Mouse (Mus musculus): ENCODE data around the gene Ltbp1. TPM values are rescaled to one million over a fixed set of nuclear protein-coding genes. Genes with fewer than 3 reads are reported as not detected.

Gene Ltbp1
- polyA plus RNA-seq, 1 experiment, result 3.7 TPM

DNA sequence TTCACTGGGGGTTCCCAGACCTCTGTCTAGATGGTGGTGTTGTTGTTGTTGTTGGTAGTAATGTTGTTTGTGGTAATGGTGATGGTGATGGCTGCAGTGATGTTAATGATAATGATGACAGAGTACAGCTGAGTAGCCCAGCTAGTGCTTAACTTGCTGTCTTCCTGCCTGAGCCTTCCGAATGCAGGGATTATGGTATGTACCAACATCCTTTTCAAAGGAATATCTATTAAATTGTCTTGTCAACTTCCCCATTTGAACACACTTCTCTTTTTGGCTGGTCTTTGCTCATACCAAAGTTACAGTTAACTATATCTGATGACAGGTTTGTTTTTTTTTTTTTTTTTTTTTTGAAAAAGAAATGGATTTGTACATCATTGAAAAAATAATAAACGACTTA is 191.6 kb downstream of the Ltbp1 start:
- H3K27me3 ChIP-seq (ENCODE audit: control insufficient read depth, insufficient read depth, low read length), result no peaks in the 10 kb centered on the region
- DNase-seq (ENCODE audit: low read depth in 1 of 2, low spot score in 2 of 2), result no peak
- H3K36me3 ChIP-seq (ENCODE audit: control insufficient read depth, insufficient read depth, low read length), result no peaks in the 10 kb centered on the region
- TF ChIP-seq CTCF (IDR thresholded peaks at IDR 0.05; ENCODE audit: extremely low read depth, insufficient read depth, insufficient read length, insufficient replicate concordance) (no peak), POLR2A (IDR thresholded peaks at IDR 0.05; ENCODE audit: low read depth, low read length) (no peak)
- no peaks in the 10 kb centered on the region for H3K4me1 ChIP-seq (ENCODE audit: control insufficient read depth, insufficient read depth, insufficient read length)
- no peak overlapping the region for H3K27ac ChIP-seq (ENCODE audit: insufficient read depth, low read length)
- 69% methylated on average over 2 of the region's 2 CpGs for WGBS
- H3K4me3 ChIP-seq (ENCODE audit: extremely low read depth, insufficient read depth, insufficient read length), result no peak overlapping the region

- no peak for DNase-seq (ENCODE audit: low read depth in 1 of 2, low spot score in 2 of 2)
- no peak overlapping the region for H3K27ac ChIP-seq (ENCODE audit: insufficient read depth, low read length)
- no peak overlapping the region for H3K4me3 ChIP-seq (ENCODE audit: extremely low read depth, insufficient read depth, insufficient read length)
- H3K27me3 ChIP-seq (ENCODE audit: control insufficient read depth, insufficient read depth, low read length), result no peaks in the 10 kb centered on the region
- H3K36me3 ChIP-seq (ENCODE audit: control insufficient read depth, insufficient read depth, low read length), result no peaks in the 10 kb centered on the region
- H3K4me1 ChIP-seq (ENCODE audit: control insufficient read depth, insufficient read depth, insufficient read length), result no peaks in the 10 kb centered on the region
- TF ChIP-seq POLR2A (IDR thresholded peaks at IDR 0.05; ENCODE audit: low read depth, low read length) (no peak), CTCF (IDR thresholded peaks at IDR 0.05; ENCODE audit: extremely low read depth, insufficient read depth, insufficient read length, insufficient replicate concordance) (no peak)
- WGBS, result 89% methylated on average over 2 of the region's 2 CpGs
Observed at GRCm38 (mm10) chr17:75198767-75199166, 193.4 kb downstream of the Ltbp1 start.

DNA sequence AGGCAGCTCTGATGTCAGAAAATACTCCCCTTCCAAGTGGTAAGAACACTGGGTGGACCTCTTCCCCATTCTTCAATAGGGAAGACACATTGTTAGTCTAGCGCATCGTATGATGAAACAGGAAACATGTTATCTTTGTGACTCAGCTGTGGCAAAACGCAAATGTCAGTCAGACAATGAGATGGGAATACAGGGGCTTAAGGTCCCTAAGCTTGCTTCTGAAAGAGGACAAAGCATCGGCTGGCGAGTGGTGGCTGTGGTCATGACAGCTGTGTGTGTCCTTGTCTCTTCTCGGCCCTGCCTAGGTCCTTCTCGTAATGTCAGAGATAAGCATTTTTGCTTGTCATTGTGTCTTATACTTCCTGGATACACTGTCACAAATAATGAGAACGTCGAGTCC is 194.3 kb downstream of the Ltbp1 start:
- no peaks in the 10 kb centered on the region for H3K36me3 ChIP-seq (ENCODE audit: control insufficient read depth, insufficient read depth, low read length)
- no peaks in the 10 kb centered on the region for H3K4me1 ChIP-seq (ENCODE audit: control insufficient read depth, insufficient read depth, insufficient read length)
- no peaks in the 10 kb centered on the region for H3K27me3 ChIP-seq (ENCODE audit: control insufficient read depth, insufficient read depth, low read length)
- 38% methylated on average over 9 of the region's 9 CpGs for WGBS
- no peak overlapping the region for H3K27ac ChIP-seq (ENCODE audit: insufficient read depth, low read length)
- no peak for DNase-seq (ENCODE audit: low read depth in 1 of 2, low spot score in 2 of 2)
- TF ChIP-seq CTCF (IDR thresholded peaks at IDR 0.05; ENCODE audit: extremely low read depth, insufficient read depth, insufficient read length, insufficient replicate concordance) (no peak), POLR2A (IDR thresholded peaks at IDR 0.05; ENCODE audit: low read depth, low read length) (no peak)
- no peak overlapping the region for H3K4me3 ChIP-seq (ENCODE audit: extremely low read depth, insufficient read depth, insufficient read length)

DNA sequence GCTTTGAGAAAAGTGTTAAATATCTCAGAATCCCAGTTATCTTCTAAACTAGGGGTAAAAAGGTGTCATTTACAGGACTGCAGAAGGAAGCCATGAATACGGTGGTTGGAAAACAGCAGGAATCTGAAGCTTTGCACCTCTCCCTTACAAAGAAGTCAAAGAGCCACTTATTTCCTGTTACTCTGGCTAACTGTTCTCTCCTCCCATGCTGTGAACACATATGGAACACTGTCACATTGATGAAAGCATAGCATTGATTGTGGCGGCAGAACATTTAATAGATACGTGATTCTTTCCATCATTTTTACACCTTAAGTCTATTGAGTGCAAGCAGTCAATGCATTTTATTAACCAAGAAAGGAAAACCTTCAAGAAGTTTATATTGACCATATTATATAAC is 196.9 kb downstream of the Ltbp1 start:
- Histone ChIP-seq H3K27me3 (ENCODE audit: control insufficient read depth, insufficient read depth, low read length) (no peaks in the 10 kb centered on the region), H3K4me3 (ENCODE audit: extremely low read depth, insufficient read depth, insufficient read length) (no peak overlapping the region), H3K36me3 (ENCODE audit: control insufficient read depth, insufficient read depth, low read length) (no peaks in the 10 kb centered on the region), H3K4me1 (ENCODE audit: control insufficient read depth, insufficient read depth, insufficient read length) (no peaks in the 10 kb centered on the region), H3K27ac (ENCODE audit: insufficient read depth, low read length) (no peak overlapping the region)
- WGBS, result 92% methylated on average over 3 of the region's 3 CpGs
- DNase-seq (ENCODE audit: low read depth in 1 of 2, low spot score in 2 of 2), result no peak
- TF ChIP-seq POLR2A (IDR thresholded peaks at IDR 0.05; ENCODE audit: low read depth, low read length) (no peak), CTCF (IDR thresholded peaks at IDR 0.05; ENCODE audit: extremely low read depth, insufficient read depth, insufficient read length, insufficient replicate concordance) (no peak)

DNA sequence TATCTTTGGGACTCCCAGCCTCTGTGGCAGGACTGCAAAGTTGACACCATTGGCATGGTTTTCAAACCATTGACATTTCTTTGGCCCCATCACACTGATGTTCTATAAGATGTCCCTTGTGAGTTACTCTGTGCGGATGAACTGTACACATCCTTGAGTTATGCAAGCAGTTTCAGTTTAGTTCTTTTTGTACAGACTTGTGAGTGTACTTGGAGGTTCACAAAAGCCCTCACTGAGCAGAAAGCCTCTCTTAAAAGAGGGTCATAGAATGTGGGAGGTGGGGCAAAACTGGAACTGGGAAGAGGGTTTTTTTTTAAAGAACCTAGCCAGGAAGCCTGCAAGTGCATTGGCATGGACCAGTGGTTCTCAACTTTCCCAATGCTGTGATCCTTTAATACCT is 198.7 kb downstream of the Ltbp1 start:
- 88% methylated on average over 1 of the region's 1 CpGs for WGBS
- Histone ChIP-seq H3K4me3 (ENCODE audit: extremely low read depth, insufficient read depth, insufficient read length) (no peak overlapping the region), H3K27me3 (ENCODE audit: control insufficient read depth, insufficient read depth, low read length) (no peaks in the 10 kb centered on the region), H3K27ac (ENCODE audit: insufficient read depth, low read length) (no peak overlapping the region), H3K4me1 (ENCODE audit: control insufficient read depth, insufficient read depth, insufficient read length) (no peaks in the 10 kb centered on the region), H3K36me3 (ENCODE audit: control insufficient read depth, insufficient read depth, low read length) (no peaks in the 10 kb centered on the region)
- no peak for DNase-seq (ENCODE audit: low read depth in 1 of 2, low spot score in 2 of 2)
- no peak for TF ChIP-seq POLR2A (IDR thresholded peaks at IDR 0.05; ENCODE audit: low read depth, low read length)
- no peak for TF ChIP-seq CTCF (IDR thresholded peaks at IDR 0.05; ENCODE audit: extremely low read depth, insufficient read depth, insufficient read length, insufficient replicate concordance)

DNA sequence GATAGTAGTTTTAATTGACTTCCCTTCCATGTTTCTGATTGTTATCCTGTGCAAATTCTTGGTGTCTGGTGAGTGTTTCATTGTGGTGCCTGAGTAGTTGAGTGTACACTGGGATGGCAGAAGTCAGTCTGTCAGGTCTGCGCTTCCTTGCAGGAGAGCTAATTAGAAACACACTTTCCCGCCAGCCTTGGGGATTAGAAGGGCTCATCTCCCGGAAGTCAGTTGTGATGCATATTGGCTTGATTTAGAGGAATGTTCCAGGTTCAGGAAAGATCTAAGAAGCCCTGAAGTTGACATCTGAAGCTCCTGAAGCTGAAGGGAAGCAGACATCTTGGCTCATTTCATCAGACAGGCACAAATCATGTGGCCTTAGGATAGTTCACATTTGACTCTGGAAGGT is 200.9 kb downstream of the Ltbp1 start:
- no peaks in the 10 kb centered on the region for H3K27me3 ChIP-seq (ENCODE audit: control insufficient read depth, insufficient read depth, low read length)
- no peak overlapping the region for H3K4me3 ChIP-seq (ENCODE audit: extremely low read depth, insufficient read depth, insufficient read length)
- no peak overlapping the region for H3K27ac ChIP-seq (ENCODE audit: insufficient read depth, low read length)
- no peaks in the 10 kb centered on the region for H3K4me1 ChIP-seq (ENCODE audit: control insufficient read depth, insufficient read depth, insufficient read length)
- no peak for TF ChIP-seq CTCF (IDR thresholded peaks at IDR 0.05; ENCODE audit: extremely low read depth, insufficient read depth, insufficient read length, insufficient replicate concordance)
- no peak for TF ChIP-seq POLR2A (IDR thresholded peaks at IDR 0.05; ENCODE audit: low read depth, low read length)
- no peak for DNase-seq (ENCODE audit: low read depth in 1 of 2, low spot score in 2 of 2)
- WGBS, result 87% methylated on average over 3 of the region's 3 CpGs
- H3K36me3 ChIP-seq (ENCODE audit: control insufficient read depth, insufficient read depth, low read length), result no peaks in the 10 kb centered on the region

DNA sequence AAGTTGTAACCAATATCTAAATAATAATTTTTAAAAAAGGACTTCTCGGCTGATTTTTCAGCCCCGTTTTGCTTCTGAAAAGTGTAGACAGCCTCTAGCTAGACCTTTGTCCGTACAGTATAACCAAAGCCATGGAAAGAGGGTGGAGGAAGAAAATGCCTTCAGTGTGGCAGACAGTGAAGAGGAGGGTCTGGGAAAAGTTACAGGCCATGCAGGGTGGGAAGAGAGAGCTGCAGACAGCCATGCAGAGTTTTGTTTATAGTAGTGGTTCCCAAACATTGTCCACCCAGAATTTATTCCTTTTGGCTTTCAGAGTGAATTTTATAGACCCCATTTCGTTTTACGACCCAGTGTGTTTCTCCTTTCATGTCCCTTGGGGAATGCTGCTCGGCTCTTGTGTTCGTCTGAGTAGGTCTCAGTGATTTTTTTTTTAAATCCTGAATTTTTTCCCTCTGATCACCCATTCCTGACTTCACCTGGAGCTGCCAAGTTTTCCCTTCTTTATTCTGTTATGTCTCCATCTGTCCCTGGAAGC is 202.9 kb downstream of the Ltbp1 start:
- TF ChIP-seq CTCF (IDR thresholded peaks at IDR 0.05; ENCODE audit: extremely low read depth, insufficient read depth, insufficient read length, insufficient replicate concordance) (no peak), POLR2A (IDR thresholded peaks at IDR 0.05; ENCODE audit: low read depth, low read length) (no peak)
- H3K27ac ChIP-seq (ENCODE audit: insufficient read depth, low read length), result no peak overlapping the region
- H3K27me3 ChIP-seq (ENCODE audit: control insufficient read depth, insufficient read depth, low read length), result no peaks in the 10 kb centered on the region
- WGBS, result 84% methylated on average over 7 of the region's 7 CpGs
- no peaks in the 10 kb centered on the region for H3K4me1 ChIP-seq (ENCODE audit: control insufficient read depth, insufficient read depth, insufficient read length)
- H3K36me3 ChIP-seq (ENCODE audit: control insufficient read depth, insufficient read depth, low read length), result no peaks in the 10 kb centered on the region
- no peak for DNase-seq (ENCODE audit: low read depth in 1 of 2, low spot score in 2 of 2)
- no peak overlapping the region for H3K4me3 ChIP-seq (ENCODE audit: extremely low read depth, insufficient read depth, insufficient read length)

All from spleen, adult 2 months (tissue).